Mouse (Mus musculus): ENCODE data around the gene Clcn1. TPM values are rescaled to one million over a fixed set of nuclear protein-coding genes. Genes with fewer than 3 reads are reported as not detected.

Gene Clcn1
- total RNA-seq, 2 experiments from 2014 or later = not detected

GRCm38 (mm10) chr6:42362074-42362473, 75.6 kb downstream of the Clcn1 start:
- ATAC-seq (ENCODE audit: poor library complexity, severe bottlenecking) = no peak

DNA sequence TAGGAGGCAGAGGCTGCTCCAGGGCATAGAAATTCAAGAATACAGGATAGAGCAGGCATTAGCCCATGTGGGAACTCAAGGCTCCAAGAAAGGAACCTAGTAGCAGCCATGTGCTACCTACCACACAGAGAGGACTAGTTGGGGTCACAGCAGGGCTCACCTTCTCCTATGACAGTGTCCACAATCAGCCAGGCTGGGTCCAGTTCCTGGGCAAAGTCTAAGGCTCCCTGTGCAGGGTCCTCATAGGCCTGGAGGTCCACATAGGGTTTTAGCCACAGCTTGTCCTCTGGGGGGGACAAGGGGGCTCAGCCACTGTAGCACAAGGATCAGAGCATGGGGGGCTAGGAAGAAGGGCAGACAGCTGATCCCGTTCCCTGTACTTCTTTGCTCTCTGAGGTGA, 76.0 kb downstream of the Clcn1 start:
- no peak for ATAC-seq (ENCODE audit: poor library complexity, severe bottlenecking)

DNA sequence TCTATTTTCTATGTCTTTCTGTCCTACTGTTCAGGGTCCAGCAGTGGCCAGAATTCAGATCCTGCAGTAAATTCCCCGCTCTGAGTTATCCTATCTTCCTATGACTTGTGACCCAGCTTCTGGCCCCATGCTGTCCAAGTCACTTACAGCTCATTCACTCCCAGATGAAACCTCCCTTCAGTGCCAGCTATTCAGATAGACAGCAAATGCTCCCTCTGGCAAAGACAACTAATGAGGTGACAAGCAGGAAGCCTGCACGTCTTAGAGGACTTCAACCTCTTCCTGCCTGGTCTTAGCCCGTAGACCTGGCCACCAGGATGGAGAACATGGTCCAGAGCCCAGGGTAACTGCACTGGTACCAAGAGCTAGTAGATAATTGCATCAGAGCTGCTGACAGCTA, 76.5 kb downstream of the Clcn1 start:
- ATAC-seq (ENCODE audit: poor library complexity, severe bottlenecking) = no peak

GRCm38 (mm10) chr6:42364066-42364465, 77.6 kb downstream of the Clcn1 start:
- ATAC-seq (ENCODE audit: poor library complexity, severe bottlenecking) = no peak

GRCm38 (mm10) chr6:42364607-42365006, 78.1 kb downstream of the Clcn1 start:
- ATAC-seq (ENCODE audit: poor library complexity, severe bottlenecking) = no peak

GRCm38 (mm10) chr6:42365215-42365614, 78.7 kb downstream of the Clcn1 start:
- ATAC-seq (ENCODE audit: poor library complexity, severe bottlenecking) = no peak

Other genes with a start within 250 kb of the Clcn1 start
- not detected in 2 replicates for gene Sva, start 248.3 kb upstream of the Clcn1 start, total RNA-seq (2015)
- gene Sva, start 248.3 kb upstream of the Clcn1 start, total RNA-seq (2017) = not detected in 2 replicates
- gene Tas2r139, start 145.7 kb upstream of the Clcn1 start, total RNA-seq (2015) = not detected in 2 replicates
- not detected in 2 replicates for gene Tas2r139, start 145.7 kb upstream of the Clcn1 start, total RNA-seq (2017)
- gene Tas2r144, start 71.4 kb upstream of the Clcn1 start, total RNA-seq (2015) = not detected in 2 replicates
- not detected in 2 replicates for gene Tas2r144, start 71.4 kb upstream of the Clcn1 start, total RNA-seq (2017)
- gene Gstk1, start 40.8 kb upstream of the Clcn1 start, total RNA-seq (2015) = 15.4 and 18.6 TPM in 2 replicates
- 6.7 and 9.4 TPM in 2 replicates for gene Gstk1, start 40.8 kb upstream of the Clcn1 start, total RNA-seq (2017)
- gene Tmem139, start 24.7 kb upstream of the Clcn1 start, total RNA-seq (2015) = not detected in 2 replicates
- gene Tmem139, start 24.7 kb upstream of the Clcn1 start, total RNA-seq (2017) = not detected in 2 replicates
- 62.1 and 65.9 TPM in 2 replicates for gene Casp2, start 21.7 kb upstream of the Clcn1 start, total RNA-seq (2015)
- 49.2 and 53.5 TPM in 2 replicates for gene Casp2, start 21.7 kb upstream of the Clcn1 start, total RNA-seq (2017)
- not detected in 2 replicates for gene Fam131b, start 38.0 kb downstream of the Clcn1 start, total RNA-seq (2015)
- gene Fam131b, start 38.0 kb downstream of the Clcn1 start, total RNA-seq (2017) = not detected in 2 replicates
- 411 and 420 TPM in 2 replicates for gene Zyx, start 62.9 kb downstream of the Clcn1 start, total RNA-seq (2015)
- gene Zyx, start 62.9 kb downstream of the Clcn1 start, total RNA-seq (2017) = 117 and 131 TPM in 2 replicates
- not detected in 2 replicates for gene Epha1, start 86.6 kb downstream of the Clcn1 start, total RNA-seq (2015)
- not detected in 2 replicates for gene Epha1, start 86.6 kb downstream of the Clcn1 start, total RNA-seq (2017)
- 0.39 and 1.6 TPM in 2 replicates for gene Tas2r143, start 113.6 kb downstream of the Clcn1 start, total RNA-seq (2015)
- 1.5 TPM in 1 of 2 replicates, not detected in the other for gene Tas2r143, start 113.6 kb downstream of the Clcn1 start, total RNA-seq (2017)
- gene Tas2r135, start 118.7 kb downstream of the Clcn1 start, total RNA-seq (2015) = 0.25 and 0.59 TPM in 2 replicates
- not detected in 2 replicates for gene Tas2r135, start 118.7 kb downstream of the Clcn1 start, total RNA-seq (2017)
- 0.47 and 0.59 TPM in 2 replicates for gene Tas2r126, start 147.8 kb downstream of the Clcn1 start, total RNA-seq (2015)
- gene Tas2r126, start 147.8 kb downstream of the Clcn1 start, total RNA-seq (2017) = not detected in 2 replicates
- gene Olfr458, start 178.5 kb downstream of the Clcn1 start, total RNA-seq (2015) = not detected in 2 replicates
- not detected in 2 replicates for gene Olfr458, start 178.5 kb downstream of the Clcn1 start, total RNA-seq (2017)
- gene Olfr457, start 189.7 kb downstream of the Clcn1 start, total RNA-seq (2015) = not detected in 2 replicates
- 0.04 TPM in 1 of 2 replicates, not detected in the other for gene Olfr457, start 189.7 kb downstream of the Clcn1 start, total RNA-seq (2017)
- not detected in 2 replicates for gene Olfr456, start 200.5 kb downstream of the Clcn1 start, total RNA-seq (2015)
- gene Olfr456, start 200.5 kb downstream of the Clcn1 start, total RNA-seq (2017) = not detected in 2 replicates

All from megakaryocyte, adult 5-6 weeks (primary cell).